Comparison of ENCODE assay signal across 10 mouse cellular contexts in the genomic region with DNA sequence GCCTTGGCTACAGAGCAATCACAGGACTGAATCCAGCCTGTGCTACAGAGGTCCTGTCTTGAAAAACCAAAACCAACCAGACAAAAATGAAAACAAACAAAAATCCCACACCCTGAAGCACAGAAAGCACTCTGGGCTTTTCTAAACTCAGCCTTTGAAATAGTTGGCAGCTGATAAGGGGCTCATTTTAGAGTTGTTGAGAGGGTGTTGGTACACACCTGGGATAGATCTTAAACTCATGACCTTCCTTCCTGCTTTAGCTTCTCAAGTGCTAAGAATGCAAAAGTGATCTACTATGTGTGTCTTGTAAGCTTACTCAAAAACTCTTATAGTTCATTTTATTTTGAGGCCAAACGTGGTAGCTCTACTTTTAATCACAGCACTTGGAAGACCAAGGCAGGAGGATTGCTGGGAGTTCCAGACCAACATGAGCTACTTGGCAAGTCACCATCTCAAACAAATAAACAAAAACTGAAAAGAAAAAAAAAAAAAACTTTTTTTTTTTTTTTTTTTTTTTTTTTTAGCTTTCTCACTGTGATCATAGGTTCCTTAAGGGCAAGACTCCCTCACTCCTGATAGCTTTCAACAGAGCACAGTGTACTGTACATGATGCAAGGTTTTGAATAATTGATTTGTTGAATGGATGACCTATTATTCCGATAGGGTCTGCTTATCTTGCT. TPM values are rescaled to one million over a fixed set of nuclear protein-coding genes. Genes with fewer than 3 reads are reported as not detected.
A peak's percentile ranks its signal among the peaks of the same experiment; 100 is the strongest.
DNase-seq lines count a peak whose midpoint lies in the region; ATAC-seq lines count a peak whose summit lies in the region.
"Had no signal": no experiment of that assay in that cellular context is flagged by ENCODE, and none has a peak within 500 bp of the region (broad histone marks: within the 10 kb centered on the region; RNA-seq: fewer than 3 reads in every experiment).

No protein-coding gene starts in this region.

- 25% methylated on average over 2 of the region's 2 CpGs for WGBS in heart, embryonic 12.5 days
- WGBS in hindbrain, embryonic 15.5 days, result 44% methylated on average over 2 of the region's 2 CpGs
- 46% methylated on average over 2 of the region's 2 CpGs for WGBS in midbrain, embryonic 16.5 days

- ATAC-seq in heart, embryonic 12.5 days (ENCODE audit: insufficient number of reproducible peaks, low FRiP score), result peak; percentile 43; the same call in 1 of the 2 replicates
- peak; percentile 72; the same call in 1 of the 2 replicates for ATAC-seq in hindbrain, embryonic 15.5 days (ENCODE audit: low FRiP score, low read depth)
- peak; percentile 56 for ATAC-seq in midbrain, embryonic 16.5 days

- intact Hi-C loops in heart, postnatal 25 days (cut with DNase I), result loop anchor here (1.0 to 10.0 kb wide), 5 partner anchors 70 to 312 kb away; partner anchors contain the start of gene Vcl

- no peak overlapping the region for H3K4me2 ChIP-seq in heart, embryonic 12.5 days
- no peak overlapping the region for H3K4me2 ChIP-seq in hindbrain, embryonic 15.5 days
- no peak overlapping the region for H3K4me2 ChIP-seq in midbrain, embryonic 16.5 days (ENCODE audit: low read length)
- H3K4me2 ChIP-seq: embryonic facial prominence, embryonic 15.5 days had no signal

- no peak for DNase-seq in heart, postnatal 25 days (ENCODE audit: low spot score)
- peak; percentile 65 for DNase-seq in lung, postnatal 25 days (ENCODE audit: low spot score)
- DNase-seq in lung, postnatal 14 days, result no peak
- no peak for DNase-seq in cerebellum, postnatal 36 days
- DNase-seq in MN1 (ENCODE audit: low spot score), result no peak

- no peak overlapping the region for H3K27ac ChIP-seq in heart, embryonic 12.5 days (ENCODE audit: poor library complexity, severe bottlenecking)
- H3K27ac ChIP-seq in hindbrain, embryonic 15.5 days (replicated peaks), result no peak overlapping the region
- no peak overlapping the region for H3K27ac ChIP-seq in midbrain, embryonic 16.5 days (ENCODE audit: low read length)
- H3K27ac ChIP-seq: embryonic facial prominence, embryonic 15.5 days; macrophage had no signal

- no peaks in the 10 kb centered on the region for H3K27me3 ChIP-seq in heart, embryonic 12.5 days (replicated peaks)
- H3K27me3 ChIP-seq in hindbrain, embryonic 15.5 days, result no peaks in the 10 kb centered on the region
- no peaks in the 10 kb centered on the region for H3K27me3 ChIP-seq in midbrain, embryonic 16.5 days (ENCODE audit: control insufficient read depth, insufficient read depth, low read depth, low read length)
- H3K27me3 ChIP-seq: embryonic facial prominence, embryonic 15.5 days had no signal

- H3K4me3 ChIP-seq in heart, embryonic 12.5 days, result no peak overlapping the region
- no peak overlapping the region for H3K4me3 ChIP-seq in hindbrain, embryonic 15.5 days
- no peak overlapping the region for H3K4me3 ChIP-seq in midbrain, embryonic 16.5 days (ENCODE audit: low read depth, low read length)
- H3K4me3 ChIP-seq: embryonic facial prominence, embryonic 15.5 days had no signal

- H3K9ac ChIP-seq in heart, embryonic 12.5 days, result no peak overlapping the region
- H3K9ac ChIP-seq in hindbrain, embryonic 15.5 days, result no peak overlapping the region
- no peak overlapping the region for H3K9ac ChIP-seq in midbrain, embryonic 16.5 days (ENCODE audit: low read depth, low read length)
- H3K9ac ChIP-seq: embryonic facial prominence, embryonic 15.5 days had no signal

- no peaks in the 10 kb centered on the region for H3K9me3 ChIP-seq in heart, embryonic 12.5 days (replicated peaks)
- H3K9me3 ChIP-seq in hindbrain, embryonic 15.5 days, result no peaks in the 10 kb centered on the region
- no peaks in the 10 kb centered on the region for H3K9me3 ChIP-seq in midbrain, embryonic 16.5 days (replicated peaks; ENCODE audit: control insufficient read depth, low read length, poor library complexity, severe bottlenecking)
- H3K9me3 ChIP-seq: embryonic facial prominence, embryonic 15.5 days had no signal

- no peaks in the 10 kb centered on the region for H3K36me3 ChIP-seq in heart, embryonic 12.5 days
- H3K36me3 ChIP-seq in hindbrain, embryonic 15.5 days, result no peaks in the 10 kb centered on the region
- no peaks in the 10 kb centered on the region for H3K36me3 ChIP-seq in midbrain, embryonic 16.5 days (ENCODE audit: control insufficient read depth, insufficient read depth, low read length)
- H3K36me3 ChIP-seq: embryonic facial prominence, embryonic 15.5 days had no signal

- peaks cover 26% of the 10 kb centered on the region for H3K4me1 ChIP-seq in heart, embryonic 12.5 days (replicated peaks)
- H3K4me1 ChIP-seq in hindbrain, embryonic 15.5 days (replicated peaks), result peaks cover 2% of the 10 kb centered on the region; the same call in 1 of the 2 replicates
- H3K4me1 ChIP-seq in midbrain, embryonic 16.5 days (ENCODE audit: control insufficient read depth, insufficient read depth, low read length), result no peaks in the 10 kb centered on the region

RNA-seq across cellular contexts. Expression of gene Camk2g, which starts 9.2 kb away (rescaled TPM):
- polyA plus RNA-seq in heart, embryonic 12.5 days (2016; fragmentation: Nextera tagmentation; extraction: Ambion mirVana), result 65.4 and 69.5 TPM in 2 replicates
- 10 to 100 TPM; 50.4 to 59.5 TPM for total RNA-seq in heart, postnatal 25 days (2021)
- 161 and 183 TPM in 2 replicates for polyA plus RNA-seq in hindbrain, embryonic 15.5 days (2015; fragmentation: Nextera tagmentation; extraction: Ambion mirVana)
- 149 and 180 TPM in 2 replicates for polyA plus RNA-seq in midbrain, embryonic 16.5 days (2015; fragmentation: Nextera tagmentation; extraction: Ambion mirVana)

RNA-seq across cellular contexts. Expression of gene Plau, which starts 33.4 kb away (rescaled TPM):
- polyA plus RNA-seq in heart, embryonic 12.5 days (2016; fragmentation: Nextera tagmentation; extraction: Ambion mirVana), result 0.77 and 1.1 TPM in 2 replicates
- 1 to 10 TPM; 4.5 to 4.6 TPM for total RNA-seq in heart, postnatal 25 days (2021)
- polyA plus RNA-seq in hindbrain, embryonic 15.5 days (2015; fragmentation: Nextera tagmentation; extraction: Ambion mirVana), result 0.21 and 0.26 TPM in 2 replicates
- 0.19 and 0.72 TPM in 2 replicates for polyA plus RNA-seq in midbrain, embryonic 16.5 days (2015; fragmentation: Nextera tagmentation; extraction: Ambion mirVana)
